Mouse (Mus musculus) common myeloid progenitor, adult 5-6 weeks (primary cell): ENCODE results near the gene Cct4. TPM values are rescaled to one million over a fixed set of nuclear protein-coding genes. Genes with fewer than 3 reads are reported as not detected.

Experiments
- ATAC-seq: replicated peaks from 2 replicates; pipeline ENCODE4 v1.8.0; 2016; ENCODE audit warnings: low read depth, mild to moderate bottlenecking, moderate TSS enrichment, inconsistent platforms; ENCODE audit not compliant: poor library complexity, severe bottlenecking
- total RNA-seq: library from RNA; stranded (forward); fragments of 200-1000, 187-1606 nt; gene quantifications from 2 replicates; pipeline ENCODE4 v1.2.3, GENCODE M21; 2017

Cct4 gene
- total RNA-seq, 1 experiment from 2014 or later, result 331 TPM

- peak; percentile 93 for ATAC-seq
Measured at GRCm38 (mm10) chr11:22981984-22982757, 8.1 kb upstream of the Cct4 start, which contains the start of the genes Gm28048 and Commd1. TSS of gene Gm28048 (minus strand) at chr11:22982090. TSS of gene Commd1 (minus strand) at chr11:22982382.

- ATAC-seq, result no peak
Measured at GRCm38 (mm10) chr11:22982846-22983245, 7.5 kb upstream of the Cct4 start.

GRCm38 (mm10) chr11:22985510-22985909, 4.8 kb upstream of the Cct4 start:
- ATAC-seq, result no peak

- ATAC-seq, result 0 out of 2 replicates have a peak, but pooled peaks have one; percentile 27
Measured at GRCm38 (mm10) chr11:22987357-22987756, 3.0 kb upstream of the Cct4 start.

GRCm38 (mm10) chr11:22989786-22990185, 533 bp upstream of the Cct4 start:
- no peak; the same call in 1 of the 2 replicates for ATAC-seq

GRCm38 (mm10) chr11:22991218-22991835, 1.0 kb downstream of the Cct4 start:
- ATAC-seq, result no peak

GRCm38 (mm10) chr11:22994271-22994670, 4.0 kb downstream of the Cct4 start:
- no peak for ATAC-seq

GRCm38 (mm10) chr11:22995461-22995860, 5.1 kb downstream of the Cct4 start:
- ATAC-seq, result no peak

- ATAC-seq, result no peak
Measured at GRCm38 (mm10) chr11:22998308-22998707, 8.0 kb downstream of the Cct4 start.

- ATAC-seq, result no peak
Measured at GRCm38 (mm10) chr11:23005276-23005675, 15.0 kb downstream of the Cct4 start.

GRCm38 (mm10) chr11:23007166-23007480, 16.8 kb downstream of the Cct4 start:
- ATAC-seq, result no peak

- peak; percentile 93 for ATAC-seq
Measured at GRCm38 (mm10) chr11:23007481-23008180, 17.3 kb downstream of the Cct4 start, which contains the start of gene Fam161a. TSS of gene Fam161a (plus strand) at chr11:23007531.

GRCm38 (mm10) chr11:23008181-23008823, 18.0 kb downstream of the Cct4 start:
- peak; percentile 80 for ATAC-seq

- ATAC-seq, result no peak
Measured at GRCm38 (mm10) chr11:23008824-23009200, 18.5 kb downstream of the Cct4 start.

- no peak for ATAC-seq
Measured at GRCm38 (mm10) chr11:23013096-23013495, 22.8 kb downstream of the Cct4 start.

GRCm38 (mm10) chr11:23013580-23014294, 23.4 kb downstream of the Cct4 start:
- ATAC-seq, result peak; percentile 83

- no peak for ATAC-seq
Measured at GRCm38 (mm10) chr11:23014996-23015395, 24.7 kb downstream of the Cct4 start.

- no peak for ATAC-seq
Measured at GRCm38 (mm10) chr11:23017943-23018342, 27.6 kb downstream of the Cct4 start.

- no peak for ATAC-seq
Measured at GRCm38 (mm10) chr11:23020116-23020770, 29.9 kb downstream of the Cct4 start.
